Mouse (Mus musculus): ENCODE results near the gene Elovl6. TPM values are rescaled to one million over a fixed set of nuclear protein-coding genes. Genes with fewer than 3 reads are reported as not detected.

Gene Elovl6
- polyA plus RNA-seq (2014; fragmentation: Nextera tagmentation; extraction: Ambion mirVana) = 37.6 and 41.3 TPM in 2 replicates

DNA sequence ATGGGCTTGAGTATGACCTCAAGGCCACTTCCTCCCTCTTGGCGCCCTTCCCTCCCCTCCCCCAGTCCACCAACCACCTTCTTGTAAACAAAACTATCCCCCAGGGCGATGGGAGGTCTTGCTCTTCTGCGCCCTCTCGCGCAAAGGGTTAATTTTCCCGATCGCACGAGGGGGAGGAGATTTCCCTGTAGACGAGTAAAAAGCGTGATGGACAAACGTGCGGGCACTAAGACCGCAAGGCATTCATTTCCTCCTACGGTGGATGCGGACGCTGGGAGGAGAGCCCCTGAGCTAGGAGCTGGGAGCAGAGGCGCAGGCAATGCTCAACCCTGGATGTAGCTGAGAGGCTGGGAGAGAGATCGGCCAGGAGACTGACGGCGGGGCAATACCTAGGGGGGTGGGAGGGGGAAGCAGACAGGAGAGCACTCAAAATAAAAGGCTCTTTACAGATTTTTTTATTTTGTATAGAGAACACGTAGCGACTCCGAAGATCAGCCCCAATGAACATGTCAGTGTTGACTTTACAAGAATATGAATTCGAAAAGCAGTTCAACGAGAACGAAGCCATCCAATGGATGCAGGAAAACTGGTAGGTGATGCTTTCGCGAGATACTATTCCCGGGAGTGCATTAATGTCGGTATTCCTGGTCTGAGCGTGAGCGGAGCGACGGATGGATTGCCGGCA lies at the start of gene Elovl6:
Gene Elovl6 (plus strand): TSS at position 176 of the 685 bp plus-strand sequence.
- peak within 1 kb of the TSS; percentile 77 for H3K4me2 ChIP-seq (replicated peaks; ENCODE audit: low read depth, low read length)
- H3K27me3 ChIP-seq (ENCODE audit: control insufficient read depth, insufficient read depth, low read length) = no peaks in the 10 kb centered on the region
- peaks cover 16% of the 10 kb centered on the region for H3K4me1 ChIP-seq (ENCODE audit: control insufficient read depth, insufficient read depth, low read length)
- peak within 1 kb of the TSS; percentile 95 for H3K9ac ChIP-seq (replicated peaks; ENCODE audit: low read depth, low read length)
- peak within 1 kb of the TSS; percentile 78 for H3K4me3 ChIP-seq (ENCODE audit: low read depth, low read length)
- no peaks in the 10 kb centered on the region for H3K9me3 ChIP-seq (ENCODE audit: control insufficient read depth, low read depth, low read length)
- no peaks in the 10 kb centered on the region for H3K36me3 ChIP-seq (ENCODE audit: control insufficient read depth, insufficient read depth, low read length)
- under 1% methylated on average over 35 of the region's 35 CpGs for WGBS
- ATAC-seq (ENCODE audit: insufficient number of reproducible peaks, insufficient read depth, low FRiP score, low read depth) = peak; percentile 54
- H3K27ac ChIP-seq (ENCODE audit: low read length) = peak within 1 kb of the TSS; percentile 99

DNA sequence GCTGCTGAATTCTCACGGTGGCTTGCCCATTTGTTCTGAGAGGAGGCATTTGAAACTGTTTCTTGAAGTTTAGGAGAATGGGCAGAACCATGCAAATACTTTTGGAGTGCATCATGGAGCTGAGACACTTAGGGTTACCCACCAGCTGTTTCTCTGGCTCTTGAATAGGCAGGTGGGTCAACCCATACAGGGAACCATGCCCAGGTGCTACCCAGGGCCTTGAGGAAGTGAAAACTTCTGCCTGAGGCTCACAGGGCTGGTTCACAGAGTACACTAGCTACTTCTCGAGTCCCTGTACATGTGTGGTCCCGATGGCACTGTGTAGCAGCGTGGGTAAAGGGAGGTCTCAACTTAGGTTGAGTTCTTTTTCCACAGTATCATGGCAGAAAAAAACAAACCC lies 43.4 kb upstream of the Elovl6 start:
- H3K36me3 ChIP-seq (ENCODE audit: control insufficient read depth, insufficient read depth, low read length) = no peaks in the 10 kb centered on the region
- WGBS = 89% methylated on average over 4 of the region's 4 CpGs
- no peaks in the 10 kb centered on the region for H3K27me3 ChIP-seq (ENCODE audit: control insufficient read depth, insufficient read depth, low read length)
- no peaks in the 10 kb centered on the region for H3K4me1 ChIP-seq (ENCODE audit: control insufficient read depth, insufficient read depth, low read length)
- H3K9me3 ChIP-seq (ENCODE audit: control insufficient read depth, low read depth, low read length) = no peaks in the 10 kb centered on the region
- H3K4me3 ChIP-seq (ENCODE audit: low read depth, low read length) = no peak overlapping the region
- H3K4me2 ChIP-seq (replicated peaks; ENCODE audit: low read depth, low read length) = no peak overlapping the region
- ATAC-seq (ENCODE audit: insufficient number of reproducible peaks, insufficient read depth, low FRiP score, low read depth) = no peak
- no peak overlapping the region for H3K27ac ChIP-seq (ENCODE audit: low read length)
- H3K9ac ChIP-seq (replicated peaks; ENCODE audit: low read depth, low read length) = no peak overlapping the region

DNA sequence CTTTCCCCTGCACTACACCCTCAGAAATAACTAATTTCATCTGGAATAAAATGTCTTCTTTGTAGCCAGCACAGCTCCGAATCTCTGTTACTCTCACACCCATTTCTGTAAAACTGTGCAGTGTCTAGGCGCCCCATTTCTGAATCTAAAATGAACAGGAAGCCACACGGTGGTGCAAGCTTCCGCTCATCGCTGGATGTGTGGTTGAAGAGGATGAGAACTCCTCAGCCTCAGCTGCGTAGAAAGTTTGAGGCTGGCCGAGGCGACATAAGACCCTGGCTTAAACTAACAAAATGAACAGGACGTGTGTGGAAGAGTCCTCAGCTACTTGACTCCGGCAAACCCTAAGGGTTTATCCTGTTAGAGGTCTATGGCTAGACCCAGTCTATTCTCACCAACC lies 38.0 kb upstream of the Elovl6 start:
- WGBS = 87% methylated on average over 10 of the region's 10 CpGs
- H3K36me3 ChIP-seq (ENCODE audit: control insufficient read depth, insufficient read depth, low read length) = no peaks in the 10 kb centered on the region
- H3K9me3 ChIP-seq (ENCODE audit: control insufficient read depth, low read depth, low read length) = no peaks in the 10 kb centered on the region
- no peak overlapping the region for H3K4me3 ChIP-seq (ENCODE audit: low read depth, low read length)
- no peak overlapping the region for H3K9ac ChIP-seq (replicated peaks; ENCODE audit: low read depth, low read length)
- H3K4me1 ChIP-seq (ENCODE audit: control insufficient read depth, insufficient read depth, low read length) = no peaks in the 10 kb centered on the region
- no peak for ATAC-seq (ENCODE audit: insufficient number of reproducible peaks, insufficient read depth, low FRiP score, low read depth)
- no peaks in the 10 kb centered on the region for H3K27me3 ChIP-seq (ENCODE audit: control insufficient read depth, insufficient read depth, low read length)
- no peak overlapping the region for H3K27ac ChIP-seq (ENCODE audit: low read length)
- no peak overlapping the region for H3K4me2 ChIP-seq (replicated peaks; ENCODE audit: low read depth, low read length)

DNA sequence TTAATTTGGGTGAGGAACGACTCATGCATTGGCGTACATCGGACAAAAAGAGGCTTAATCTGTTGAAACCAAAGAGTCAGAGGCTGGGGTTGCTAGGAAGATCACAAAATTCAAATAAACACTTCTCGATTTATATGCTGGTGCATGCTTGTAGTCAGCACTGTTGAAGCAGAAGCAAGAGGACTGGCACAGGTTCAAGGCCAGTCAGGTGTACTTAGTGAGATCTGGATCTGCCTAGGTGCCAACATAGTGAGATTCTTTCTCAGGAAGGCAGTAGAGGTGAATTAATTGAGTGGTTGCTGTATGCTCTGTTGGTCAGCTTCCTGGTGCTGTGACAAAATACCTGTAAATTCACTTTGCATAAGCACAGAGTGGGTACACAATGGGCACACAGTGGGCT lies 37.4 kb upstream of the Elovl6 start:
- no peak overlapping the region for H3K27ac ChIP-seq (ENCODE audit: low read length)
- no peaks in the 10 kb centered on the region for H3K9me3 ChIP-seq (ENCODE audit: control insufficient read depth, low read depth, low read length)
- no peak for ATAC-seq (ENCODE audit: insufficient number of reproducible peaks, insufficient read depth, low FRiP score, low read depth)
- no peak overlapping the region for H3K4me2 ChIP-seq (replicated peaks; ENCODE audit: low read depth, low read length)
- no peaks in the 10 kb centered on the region for H3K36me3 ChIP-seq (ENCODE audit: control insufficient read depth, insufficient read depth, low read length)
- no peak overlapping the region for H3K9ac ChIP-seq (replicated peaks; ENCODE audit: low read depth, low read length)
- H3K27me3 ChIP-seq (ENCODE audit: control insufficient read depth, insufficient read depth, low read length) = no peaks in the 10 kb centered on the region
- no peaks in the 10 kb centered on the region for H3K4me1 ChIP-seq (ENCODE audit: control insufficient read depth, insufficient read depth, low read length)
- no peak overlapping the region for H3K4me3 ChIP-seq (ENCODE audit: low read depth, low read length)
- WGBS = 70% methylated on average over 4 of the region's 4 CpGs

DNA sequence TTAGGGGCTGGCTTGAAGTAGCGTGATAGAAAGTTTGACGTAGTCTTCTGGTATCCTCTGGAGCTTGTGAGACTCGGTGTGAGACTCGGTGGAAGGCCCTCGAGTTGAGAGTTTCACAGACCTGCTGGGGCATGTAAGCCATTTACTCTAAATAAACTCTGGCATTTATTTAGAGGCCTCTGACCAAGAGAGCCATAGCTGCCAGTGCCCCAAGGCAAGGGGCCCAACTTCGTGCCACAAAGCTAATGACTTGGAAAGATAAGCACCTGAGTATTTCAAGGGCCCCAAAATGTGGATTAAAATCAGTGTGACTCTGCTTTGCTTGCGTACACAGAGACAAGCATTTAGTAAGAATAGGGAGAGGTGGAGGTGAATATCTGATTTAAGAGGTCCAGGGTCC lies 28.4 kb upstream of the Elovl6 start:
- Histone ChIP-seq H3K27ac (ENCODE audit: low read length) (no peak overlapping the region), H3K27me3 (ENCODE audit: control insufficient read depth, insufficient read depth, low read length) (no peaks in the 10 kb centered on the region), H3K4me3 (ENCODE audit: low read depth, low read length) (no peak overlapping the region), H3K36me3 (ENCODE audit: control insufficient read depth, insufficient read depth, low read length) (no peaks in the 10 kb centered on the region), H3K4me2 (replicated peaks; ENCODE audit: low read depth, low read length) (no peak overlapping the region), H3K9ac (replicated peaks; ENCODE audit: low read depth, low read length) (no peak overlapping the region), H3K4me1 (ENCODE audit: control insufficient read depth, insufficient read depth, low read length) (no peaks in the 10 kb centered on the region), H3K9me3 (ENCODE audit: control insufficient read depth, low read depth, low read length) (no peaks in the 10 kb centered on the region)
- ATAC-seq (ENCODE audit: insufficient number of reproducible peaks, insufficient read depth, low FRiP score, low read depth) = no peak
- 84% methylated on average over 7 of the region's 7 CpGs for WGBS

DNA sequence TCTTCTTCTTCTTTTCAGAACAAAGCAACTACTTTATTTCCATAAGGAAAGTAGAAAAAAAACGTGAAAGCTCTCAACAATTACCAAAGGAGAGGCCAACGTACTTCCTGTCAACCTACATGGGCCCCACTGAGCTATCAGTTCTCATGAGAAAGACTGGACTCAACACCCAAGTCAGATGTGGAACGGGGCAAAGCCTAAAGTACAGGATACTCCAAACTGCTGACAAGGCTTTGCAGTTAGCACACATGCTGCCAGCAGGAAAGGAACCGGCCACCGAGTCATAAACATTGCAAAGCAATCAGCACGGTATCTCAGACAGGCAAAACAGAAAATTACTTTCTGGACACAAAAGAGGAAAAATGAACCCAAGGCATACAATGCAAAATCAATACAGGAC lies 27.2 kb upstream of the Elovl6 start:
- H3K27me3 ChIP-seq (ENCODE audit: control insufficient read depth, insufficient read depth, low read length) = no peaks in the 10 kb centered on the region
- H3K9me3 ChIP-seq (ENCODE audit: control insufficient read depth, low read depth, low read length) = no peaks in the 10 kb centered on the region
- no peaks in the 10 kb centered on the region for H3K36me3 ChIP-seq (ENCODE audit: control insufficient read depth, insufficient read depth, low read length)
- no peak overlapping the region for H3K4me3 ChIP-seq (ENCODE audit: low read depth, low read length)
- WGBS = 71% methylated on average over 6 of the region's 6 CpGs
- ATAC-seq (ENCODE audit: insufficient number of reproducible peaks, insufficient read depth, low FRiP score, low read depth) = no peak
- no peaks in the 10 kb centered on the region for H3K4me1 ChIP-seq (ENCODE audit: control insufficient read depth, insufficient read depth, low read length)
- no peak overlapping the region for H3K4me2 ChIP-seq (replicated peaks; ENCODE audit: low read depth, low read length)
- no peak overlapping the region for H3K27ac ChIP-seq (ENCODE audit: low read length)
- no peak overlapping the region for H3K9ac ChIP-seq (replicated peaks; ENCODE audit: low read depth, low read length)

DNA sequence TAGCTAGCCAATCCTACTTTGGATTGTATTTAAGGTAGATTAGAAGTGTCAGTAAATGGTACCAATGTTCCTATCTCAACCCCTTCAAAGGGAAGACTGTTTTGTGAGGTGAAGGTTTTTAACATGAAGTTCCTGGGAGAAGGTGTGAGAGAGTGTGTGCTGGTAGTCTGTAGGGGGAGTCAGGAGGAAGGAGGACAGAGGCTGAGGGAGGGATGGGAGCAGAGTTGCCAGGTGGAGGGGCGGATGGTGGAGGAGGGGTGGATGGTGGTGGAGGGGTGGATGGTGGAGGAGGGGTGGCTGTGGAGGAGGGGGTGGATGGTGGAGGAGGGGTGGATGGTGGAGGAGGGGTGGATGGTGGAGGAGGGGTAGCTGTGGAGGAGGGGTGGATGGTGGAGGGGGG lies 24.4 kb upstream of the Elovl6 start:
- Histone ChIP-seq H3K9me3 (ENCODE audit: control insufficient read depth, low read depth, low read length) (no peaks in the 10 kb centered on the region), H3K9ac (replicated peaks; ENCODE audit: low read depth, low read length) (no peak overlapping the region), H3K36me3 (ENCODE audit: control insufficient read depth, insufficient read depth, low read length) (no peaks in the 10 kb centered on the region), H3K4me2 (replicated peaks; ENCODE audit: low read depth, low read length) (no peak overlapping the region), H3K27ac (ENCODE audit: low read length) (no peak overlapping the region), H3K4me3 (ENCODE audit: low read depth, low read length) (no peak overlapping the region), H3K4me1 (ENCODE audit: control insufficient read depth, insufficient read depth, low read length) (no peaks in the 10 kb centered on the region), H3K27me3 (ENCODE audit: control insufficient read depth, insufficient read depth, low read length) (no peaks in the 10 kb centered on the region)
- WGBS = 70% methylated on average over 1 of the region's 1 CpGs
- ATAC-seq (ENCODE audit: insufficient number of reproducible peaks, insufficient read depth, low FRiP score, low read depth) = no peak

DNA sequence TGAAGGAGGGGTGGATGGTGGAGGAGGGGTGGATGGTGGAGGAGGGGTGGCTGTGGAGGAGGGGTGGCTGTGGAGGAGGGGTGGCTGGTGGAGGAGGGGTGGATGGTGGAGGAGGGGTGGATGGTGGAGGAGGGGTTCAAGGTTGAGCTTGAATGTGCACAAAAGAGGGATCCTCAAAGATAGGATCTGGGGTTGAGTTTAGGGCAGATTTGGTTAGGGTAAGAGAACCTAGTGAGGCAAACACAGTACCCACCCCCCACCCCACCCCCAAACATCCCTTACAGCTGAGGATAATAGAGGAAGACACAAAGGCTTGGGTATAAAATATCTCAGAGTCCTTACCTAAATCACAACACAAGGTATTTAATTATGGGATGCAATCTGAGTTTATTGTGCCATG lies 23.6 kb upstream of the Elovl6 start:
- Histone ChIP-seq H3K4me2 (replicated peaks; ENCODE audit: low read depth, low read length) (no peak overlapping the region), H3K27ac (ENCODE audit: low read length) (no peak overlapping the region), H3K36me3 (ENCODE audit: control insufficient read depth, insufficient read depth, low read length) (no peaks in the 10 kb centered on the region), H3K4me1 (ENCODE audit: control insufficient read depth, insufficient read depth, low read length) (no peaks in the 10 kb centered on the region), H3K27me3 (ENCODE audit: control insufficient read depth, insufficient read depth, low read length) (no peaks in the 10 kb centered on the region), H3K9ac (replicated peaks; ENCODE audit: low read depth, low read length) (no peak overlapping the region), H3K4me3 (ENCODE audit: low read depth, low read length) (no peak overlapping the region), H3K9me3 (ENCODE audit: control insufficient read depth, low read depth, low read length) (0 out of 2 replicates have a peak, but pooled peaks cover 2% of the 10 kb centered on the region)
- no peak for ATAC-seq (ENCODE audit: insufficient number of reproducible peaks, insufficient read depth, low FRiP score, low read depth)

DNA sequence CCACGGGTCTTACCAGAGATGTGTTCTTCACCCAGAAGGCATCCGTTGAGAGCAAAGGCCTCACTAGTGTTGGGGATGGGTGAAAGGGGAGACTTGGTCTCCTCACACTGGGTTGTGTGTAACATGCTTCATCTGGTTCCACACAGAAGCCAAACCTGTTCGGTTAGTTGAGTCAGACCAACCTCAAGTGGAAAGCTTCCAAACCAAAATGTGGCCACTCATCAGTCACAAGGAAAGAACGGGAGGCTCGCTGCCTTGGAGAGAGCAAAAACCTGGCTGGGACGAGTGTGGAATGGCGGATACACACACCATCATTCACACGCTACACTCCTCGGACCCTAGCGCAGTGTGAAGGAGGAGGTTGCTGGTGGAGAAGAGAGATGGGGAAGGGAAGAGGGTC lies 22.4 kb upstream of the Elovl6 start:
- Histone ChIP-seq H3K9ac (replicated peaks; ENCODE audit: low read depth, low read length) (no peak overlapping the region), H3K4me2 (replicated peaks; ENCODE audit: low read depth, low read length) (no peak overlapping the region), H3K27me3 (ENCODE audit: control insufficient read depth, insufficient read depth, low read length) (no peaks in the 10 kb centered on the region), H3K4me3 (ENCODE audit: low read depth, low read length) (no peak overlapping the region), H3K9me3 (ENCODE audit: control insufficient read depth, low read depth, low read length) (0 out of 2 replicates have a peak, but pooled peaks cover 2% of the 10 kb centered on the region), H3K4me1 (ENCODE audit: control insufficient read depth, insufficient read depth, low read length) (no peaks in the 10 kb centered on the region), H3K27ac (ENCODE audit: low read length) (no peak overlapping the region), H3K36me3 (ENCODE audit: control insufficient read depth, insufficient read depth, low read length) (no peaks in the 10 kb centered on the region)
- 70% methylated on average over 10 of the region's 10 CpGs for WGBS
- ATAC-seq (ENCODE audit: insufficient number of reproducible peaks, insufficient read depth, low FRiP score, low read depth) = no peak

Data from stomach, embryonic 14.5 days (tissue).